Mouse (Mus musculus) cerebral cortex, adult 2 months (tissue): ENCODE results near the gene Grk6.

ENCODE experiments used
- WGBS: fragments of 180-500 bp; shearing (Covaris S2); methylation state at CpG from one replicate; pipeline ENCODE4 v1.1.7; 2018; 5-methylcytosine and 5-hydroxymethylcytosine counted together

The Grk6 gene

GRCm38 (mm10) chr13:55486029-55486794 lies 41.3 kb downstream of the Grk6 start:
- 31% methylated on average over 14 of the region's 14 CpGs for WGBS

GRCm38 (mm10) chr13:55486916-55487577 lies 42.2 kb downstream of the Grk6 start:
- WGBS: 1% methylated on average over 29 of the region's 29 CpGs

GRCm38 (mm10) chr13:55487578-55488498 lies 43.0 kb downstream of the Grk6 start, which contains the start of gene Dbn1:
Dbn1 (minus strand) TSS chr13:55488111.
- WGBS: 2% methylated on average over 65 of the region's 83 CpGs

DNA sequence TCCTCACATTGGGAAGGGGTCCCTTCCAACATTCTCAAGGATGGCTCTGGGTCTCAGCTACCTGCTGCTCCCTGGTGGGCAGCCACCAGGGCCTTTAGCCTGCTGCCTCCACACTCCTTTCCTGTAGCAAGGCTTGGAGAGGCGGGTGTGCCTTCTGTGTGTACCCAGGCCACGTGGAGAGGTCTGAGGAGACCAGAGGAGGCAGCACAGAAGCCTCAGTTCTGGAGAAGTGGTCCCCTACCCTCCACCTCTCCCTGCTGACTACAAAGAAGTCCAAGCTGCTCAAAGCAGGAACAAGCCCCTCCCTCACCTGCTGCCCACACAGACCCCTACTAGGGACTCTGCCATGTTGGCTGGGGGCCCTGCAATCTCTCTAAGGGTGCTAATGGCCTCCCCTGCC lies 49.4 kb downstream of the Grk6 start:
- WGBS: 51% methylated on average over 2 of the region's 2 CpGs

DNA sequence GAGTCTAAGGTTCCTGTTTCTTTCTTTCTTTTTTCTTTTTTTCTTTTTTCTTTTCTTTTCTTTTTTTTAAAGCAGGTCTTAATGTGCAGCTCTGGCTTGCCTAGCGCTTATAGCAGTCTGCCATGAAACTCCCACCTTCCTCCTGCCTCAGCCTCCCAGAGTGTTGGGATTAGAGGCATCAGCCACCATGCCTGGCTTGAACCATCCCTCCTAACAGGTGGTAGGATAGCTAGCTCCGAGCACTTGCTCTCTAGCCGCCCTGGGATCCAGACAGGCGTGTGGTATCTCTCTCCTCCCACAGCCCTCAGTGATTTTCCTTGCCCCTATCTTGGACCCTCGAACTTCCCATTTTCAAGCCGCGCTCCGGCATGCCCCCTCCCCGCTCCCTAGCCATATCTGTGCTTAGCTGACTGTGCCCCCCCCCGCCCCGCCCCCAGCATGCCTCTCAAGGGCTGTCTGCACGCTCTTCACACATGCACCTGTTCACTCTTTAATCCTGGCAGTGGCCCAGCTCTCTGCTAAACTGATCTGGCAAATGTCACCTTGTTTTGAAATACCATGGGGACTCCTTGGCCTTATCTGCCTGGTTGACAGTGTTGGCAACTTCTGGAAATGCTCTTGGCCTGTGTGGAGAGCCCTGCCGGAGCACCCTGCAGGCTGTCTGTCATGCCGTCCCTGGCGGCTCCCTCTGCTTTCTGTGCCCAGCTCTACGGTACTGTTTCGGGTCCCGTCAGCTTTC lies 50.2 kb downstream of the Grk6 start:
- WGBS: 33% methylated on average over 18 of the region's 18 CpGs

DNA sequence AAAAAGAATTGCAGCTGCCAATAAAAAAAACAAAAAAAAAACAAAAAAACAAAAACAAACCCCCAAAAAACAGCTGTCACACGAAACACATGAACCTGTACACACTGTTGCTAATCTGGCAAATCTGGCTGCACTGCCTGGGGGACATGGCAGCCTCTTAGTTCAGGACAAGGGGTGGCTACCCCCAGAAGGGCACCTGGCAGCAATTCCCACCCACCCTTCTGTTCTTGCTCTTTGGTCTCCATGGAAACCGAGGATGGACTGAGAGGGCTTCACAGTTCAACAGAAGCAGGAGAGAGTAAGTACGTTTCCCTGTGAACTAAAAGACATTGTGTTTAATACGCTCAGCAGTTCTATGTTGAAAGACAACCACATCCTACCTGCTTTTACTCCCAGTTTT lies 50.8 kb downstream of the Grk6 start:
- 51% methylated on average over 4 of the region's 4 CpGs for WGBS

- 91% methylated on average over 6 of the region's 6 CpGs for WGBS
These were observed 51.8 kb downstream of the Grk6 start for GRCm38 (mm10) chr13:55496661-55497060.

DNA sequence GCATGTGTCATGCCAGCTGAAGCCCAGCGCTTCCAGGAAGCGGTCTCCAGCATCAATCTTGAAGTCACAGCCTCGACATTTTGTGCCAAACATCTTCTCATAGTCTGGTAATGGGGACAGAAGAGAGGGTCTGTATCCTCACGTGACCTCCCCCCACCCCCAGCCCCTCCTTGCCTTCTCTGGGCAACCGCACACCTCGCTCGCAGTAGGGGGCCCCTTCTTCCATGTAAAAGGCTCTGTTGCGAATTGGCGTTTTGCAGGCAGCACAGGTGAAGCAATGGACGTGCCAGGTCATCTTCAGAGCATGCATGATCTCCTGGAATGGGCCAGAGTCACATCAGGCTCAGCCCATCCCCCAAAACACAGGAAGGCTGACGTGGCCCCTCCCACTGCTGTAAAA lies 54.0 kb downstream of the Grk6 start:
- WGBS: 75% methylated on average over 11 of the region's 11 CpGs

GRCm38 (mm10) chr13:55500575-55500974 lies 55.7 kb downstream of the Grk6 start:
- 87% methylated on average over 10 of the region's 10 CpGs for WGBS

DNA sequence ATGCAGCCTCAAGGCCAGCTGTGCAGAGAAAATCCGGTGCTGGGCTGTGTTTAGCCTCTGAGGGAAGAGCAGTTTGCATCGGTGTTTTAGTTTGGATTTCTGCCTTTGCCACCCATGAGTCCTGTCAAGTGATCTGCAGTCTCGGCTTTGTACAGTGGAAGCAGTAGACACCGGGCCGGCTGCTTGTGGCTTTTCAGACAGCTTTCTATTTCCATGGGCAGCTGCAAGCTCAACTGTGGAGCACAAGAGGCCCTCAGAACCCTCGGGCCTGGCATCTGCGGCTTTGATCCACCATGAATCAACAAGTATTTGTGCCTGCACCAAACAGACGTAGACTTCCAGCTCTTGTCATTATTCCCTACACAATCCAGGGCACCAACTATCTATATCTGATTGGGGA lies 57.5 kb downstream of the Grk6 start:
- WGBS: 51% methylated on average over 8 of the region's 8 CpGs

DNA sequence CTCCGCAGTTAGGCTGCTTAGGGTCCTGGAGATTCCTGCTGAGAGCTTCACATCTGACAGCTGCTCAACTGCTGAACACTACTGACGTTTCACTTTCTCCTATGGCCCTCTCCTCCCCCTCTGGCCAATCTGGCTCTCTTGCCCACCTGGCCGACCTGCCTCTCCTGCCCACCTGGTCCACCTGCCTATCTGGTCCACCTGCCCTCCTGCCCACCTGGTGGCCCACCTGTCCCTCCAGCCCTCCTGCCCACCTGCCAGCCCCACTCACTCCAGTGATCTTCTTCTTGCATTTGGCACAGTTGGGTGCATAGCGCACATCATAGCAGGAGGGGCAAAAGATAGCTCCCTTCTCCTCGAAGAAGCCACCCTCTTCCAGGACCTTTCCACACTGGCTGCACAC lies 59.5 kb downstream of the Grk6 start:
- WGBS: 81% methylated on average over 5 of the region's 5 CpGs

DNA sequence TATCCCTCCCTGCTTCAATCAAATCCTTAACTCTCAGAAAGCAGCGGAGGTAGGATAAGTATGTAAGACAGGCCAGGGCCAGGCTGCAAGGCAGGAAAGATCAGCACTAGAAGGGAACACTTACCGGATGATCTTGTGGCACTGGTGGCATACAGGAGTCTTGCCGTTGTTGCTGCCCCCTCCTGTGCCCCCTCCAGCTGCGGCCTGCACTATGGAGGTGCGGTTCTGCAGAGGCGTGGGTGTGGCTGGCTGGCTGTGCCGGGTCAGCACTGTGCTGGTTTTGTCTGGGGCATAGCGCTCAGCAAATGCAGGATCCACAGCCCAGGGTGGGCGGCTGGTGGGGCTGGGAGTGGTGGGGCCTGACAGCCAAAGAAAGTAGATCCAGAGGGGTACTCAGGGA lies 60.9 kb downstream of the Grk6 start:
- WGBS: 94% methylated on average over 9 of the region's 9 CpGs

- 48% methylated on average over 10 of the region's 10 CpGs for WGBS
These were observed 61.8 kb downstream of the Grk6 start for GRCm38 (mm10) chr13:55506697-55507096.

- WGBS: 66% methylated on average over 11 of the region's 11 CpGs
These were observed 63.0 kb downstream of the Grk6 start for GRCm38 (mm10) chr13:55507877-55508276.

DNA sequence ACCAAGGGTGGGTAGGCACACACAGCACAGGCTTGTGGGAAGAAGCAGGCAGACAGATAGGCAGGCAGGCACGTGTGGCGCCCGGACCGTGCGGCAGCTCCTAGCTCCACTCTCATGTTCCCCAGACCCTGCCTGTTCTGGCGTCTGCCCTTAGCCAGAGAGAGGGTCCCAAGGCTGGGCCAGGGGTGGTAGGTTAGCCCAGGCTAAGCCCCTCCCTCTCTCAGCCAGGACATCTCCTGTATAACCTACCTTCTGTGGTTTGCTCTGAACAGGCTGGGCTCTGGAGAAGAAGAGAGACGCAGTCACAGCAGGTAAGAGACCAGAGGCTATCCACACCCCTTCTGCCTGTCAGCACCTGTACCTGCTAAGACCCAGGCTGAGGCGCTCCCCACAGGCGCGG lies 63.7 kb downstream of the Grk6 start:
- 92% methylated on average over 10 of the region's 10 CpGs for WGBS

GRCm38 (mm10) chr13:55510332-55510667 lies 65.4 kb downstream of the Grk6 start:
- WGBS: 55% methylated on average over 3 of the region's 3 CpGs
